Mouse (Mus musculus) intestine, embryonic 14.5 days (tissue): ENCODE results near the gene Mylpf. TPM values are rescaled to one million over a fixed set of nuclear protein-coding genes. Genes with fewer than 3 reads are reported as not detected.

Experiments used
- ATAC-seq: fragments of 200-750 bp; cut with Nextera tagmentation; replicated peaks from 2 replicates; pipeline ENCODE4 v1.8.0; 2017; ENCODE audit warnings: low read depth, moderate number of reproducible peaks, moderate TSS enrichment, moderate library complexity; ENCODE audit not compliant: low FRiP score, low TSS enrichment
- DNase-seq: peaks from one replicate; pipeline ENCODE4 v3.0.0-alpha.2; 2018; ENCODE audit warnings: low spot score
- H3K27ac ChIP-seq: fragments of 300-500 bp; sonication (generic); 2 replicates; pipeline ENCODE4 v1.5.1; 2014; ENCODE audit warnings: low read depth, mild to moderate bottlenecking, control low read depth
- H3K27me3 ChIP-seq: fragments of 300-500 bp; sonication (generic); replicated peaks from 2 replicates; pipeline ENCODE4 v1.6.1; 2014; ENCODE audit warnings: low read length, control low read depth; ENCODE audit not compliant: control insufficient read depth, insufficient read depth
- H3K36me3 ChIP-seq: fragments of 300-500 bp; sonication (generic); 2 replicates; pipeline ENCODE4 v1.6.1; 2014; ENCODE audit warnings: low read length, control low read depth; ENCODE audit not compliant: control insufficient read depth, insufficient read depth
- H3K4me1 ChIP-seq: fragments of 300-500 bp; sonication (generic); replicated peaks from 2 replicates; pipeline ENCODE4 v1.6.1; 2014; ENCODE audit warnings: low read length, control low read depth, mixed read lengths; ENCODE audit not compliant: control insufficient read depth, insufficient read depth
- H3K4me2 ChIP-seq: fragments of 300-500 bp; sonication (generic); 2 replicates; pipeline ENCODE4 v1.6.1; 2014; ENCODE audit warnings: low read length
- H3K4me3 ChIP-seq: fragments of 300-500 bp; sonication (generic); 2 replicates; pipeline ENCODE4 v1.5.1; 2014; ENCODE audit warnings: low read depth, low read length, control low read depth, mixed read lengths
- H3K9ac ChIP-seq: fragments of 300-500 bp; sonication (generic); 2 replicates; pipeline ENCODE4 v1.6.1; 2014; ENCODE audit warnings: mild to moderate bottlenecking, low read length
- H3K9me3 ChIP-seq: fragments of 300-500 bp; sonication (generic); 2 replicates; pipeline ENCODE4 v1.6.1; 2016; ENCODE audit warnings: low read length, control low read depth; ENCODE audit not compliant: control insufficient read depth
- WGBS: fragments of 180-500 bp; shearing (Covaris S2); extraction: QIAGEN DNeasy Blood & Tissue Kit; methylation state at CpG from one replicate; pipeline ENCODE4 v1.1.7; 2014; 5-methylcytosine and 5-hydroxymethylcytosine counted together
- polyA plus RNA-seq: library from polyadenylated mRNA; unstranded; fragments of >200 nt; fragmentation: Nextera tagmentation; extraction: Ambion mirVana; gene quantifications from 2 replicates; pipeline ENCODE4 v1.2.1, GENCODE M21; 2014

Mylpf gene
- polyA plus RNA-seq, 1 experiment from 2014 or later = 12.9 TPM

DNA sequence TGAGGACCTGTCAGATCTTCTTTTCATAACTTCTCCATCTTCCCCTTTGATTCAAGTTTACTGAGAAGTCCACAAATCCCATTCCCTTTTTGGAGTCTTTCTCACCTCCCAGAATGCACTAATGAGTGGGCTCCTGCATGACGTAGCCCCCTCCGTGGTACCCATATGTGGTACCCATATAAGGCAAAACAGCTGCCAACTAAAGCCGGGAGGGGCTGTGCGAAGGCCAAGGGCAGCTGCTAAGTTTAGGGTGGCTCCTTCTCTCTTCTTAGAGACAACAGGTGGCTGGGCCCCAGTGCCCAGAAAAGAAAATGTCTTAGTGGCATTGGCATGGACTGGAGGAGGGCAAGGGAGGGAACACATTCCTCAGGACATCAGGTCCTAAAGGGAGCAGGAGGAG, 1.6 kb downstream of the Mylpf start:
- WGBS = 86% methylated on average over 4 of the region's 4 CpGs

DNA sequence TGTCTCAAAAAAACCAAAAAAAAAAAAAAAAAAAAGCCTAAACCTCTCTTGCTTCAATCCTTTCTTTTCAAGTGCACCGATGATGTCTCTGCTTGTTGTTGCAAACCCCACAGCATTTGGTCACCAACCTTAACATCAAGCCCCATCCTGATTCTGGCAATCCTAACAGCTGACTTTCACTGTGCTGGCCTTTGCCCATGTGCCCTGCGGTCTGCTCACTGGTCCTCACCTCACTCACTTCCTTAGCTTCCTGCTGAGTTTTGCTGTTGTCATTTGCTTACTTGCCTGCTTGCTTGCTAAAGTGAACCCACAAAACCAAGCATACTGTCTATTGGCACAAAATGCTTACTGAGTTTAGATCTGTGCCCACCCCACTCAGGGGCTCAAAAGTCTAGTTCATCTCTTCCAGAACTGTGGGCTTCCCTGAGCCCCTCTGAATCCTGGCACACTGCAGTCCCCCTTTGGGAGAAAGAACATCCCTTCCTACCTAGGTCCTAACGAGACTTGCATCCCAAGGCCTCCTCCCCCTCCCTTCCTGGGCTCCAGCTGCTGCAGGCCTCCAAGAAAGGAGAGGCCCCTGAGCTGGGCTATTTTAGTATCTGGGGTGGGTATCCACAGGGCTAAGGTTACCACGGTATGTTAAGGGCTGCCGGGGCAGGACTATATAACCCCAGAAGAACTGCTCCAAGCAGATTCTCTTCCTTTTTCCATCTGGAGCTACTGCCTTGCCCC, 2.5 kb downstream of the Mylpf start:
- WGBS = 70% methylated on average over 5 of the region's 5 CpGs
- H3K27me3 ChIP-seq = no peaks in the 10 kb centered on the region
- ATAC-seq = no peak

More for the DNA sequence above, 1.6 kb downstream of the Mylpf start:
- Histone ChIP-seq H3K4me3 (no peak overlapping the region), H3K27ac (no peak overlapping the region), H3K9me3 (no peaks in the 10 kb centered on the region), H3K4me2 (no peak overlapping the region), H3K4me1 (peaks cover 16% of the 10 kb centered on the region), H3K9ac (no peak overlapping the region), H3K36me3 (0 out of 2 replicates have a peak, but pooled peaks cover 3% of the 10 kb centered on the region), H3K27me3 (no peaks in the 10 kb centered on the region)
- DNase-seq (no peak), ATAC-seq (no peak)

DNA sequence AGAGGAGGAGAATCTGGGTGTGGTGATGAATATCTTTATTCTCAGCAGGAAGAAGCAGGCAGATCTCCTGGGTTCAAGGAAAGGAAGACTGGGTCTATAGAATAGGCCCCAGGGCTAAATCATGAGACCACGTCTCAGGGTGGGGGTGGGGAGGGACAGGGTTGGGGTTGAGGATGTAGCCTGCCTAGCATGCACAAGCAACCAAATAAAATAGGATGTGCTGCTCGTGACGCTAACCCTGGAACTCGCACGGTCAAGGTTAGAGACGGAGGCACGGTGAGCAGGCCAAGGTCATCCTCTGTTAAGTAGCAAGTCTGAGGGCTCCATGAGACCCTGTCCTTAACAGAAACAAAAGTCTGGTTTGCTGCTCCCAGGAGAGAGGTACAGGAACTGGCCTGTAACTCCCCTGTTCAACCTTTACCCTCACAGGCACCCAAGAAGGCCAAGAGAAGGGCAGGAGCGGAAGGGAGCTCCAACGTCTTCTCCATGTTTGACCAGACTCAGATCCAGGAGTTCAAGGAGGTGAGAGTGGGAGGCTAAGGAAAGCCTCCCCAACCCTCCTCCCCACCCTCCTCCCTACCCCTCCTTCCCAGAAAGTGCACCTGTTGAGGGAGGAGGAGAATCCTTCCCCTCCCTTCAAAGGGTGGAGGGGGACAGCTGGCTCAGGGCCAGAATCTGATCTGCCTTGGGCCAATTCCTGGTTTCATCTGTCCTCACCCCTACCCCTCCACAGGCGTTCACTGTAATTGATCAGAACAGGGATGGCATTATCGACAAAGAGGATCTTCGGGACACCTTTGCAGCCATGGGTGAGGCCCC, 4.0 kb downstream of the Mylpf start:
- ATAC-seq (no peak), DNase-seq (no peak)
- no peak overlapping the region for H3K4me2 ChIP-seq

More for the DNA sequence above, 2.5 kb downstream of the Mylpf start:
- DNase-seq = no peak
- no peak overlapping the region for H3K4me3 ChIP-seq
- no peak overlapping the region for H3K9ac ChIP-seq
- peaks cover 14% of the 10 kb centered on the region for H3K4me1 ChIP-seq
- no peaks in the 10 kb centered on the region for H3K36me3 ChIP-seq
- no peak overlapping the region for H3K4me2 ChIP-seq
- H3K27ac ChIP-seq = no peak overlapping the region
- H3K9me3 ChIP-seq = no peaks in the 10 kb centered on the region

DNA sequence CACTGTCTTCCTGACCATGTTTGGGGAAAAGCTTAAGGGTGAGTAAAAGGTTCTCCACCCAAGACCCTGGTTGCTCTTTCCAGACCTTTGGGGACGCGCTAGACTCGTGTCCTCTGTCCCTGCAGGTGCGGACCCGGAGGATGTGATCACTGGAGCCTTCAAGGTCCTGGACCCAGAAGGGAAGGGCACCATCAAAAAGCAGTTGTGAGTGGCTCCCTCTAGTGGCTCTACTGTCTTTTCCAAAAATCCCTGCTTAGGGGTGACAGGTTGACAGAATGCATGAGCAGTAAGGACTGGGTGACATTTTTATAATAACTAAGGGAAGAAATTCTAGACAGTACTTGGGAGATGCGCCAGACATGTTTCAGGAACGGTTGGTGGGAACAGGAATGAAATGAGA, 4.8 kb downstream of the Mylpf start:
- Histone ChIP-seq H3K4me2 (no peak overlapping the region), H3K36me3 (no peaks in the 10 kb centered on the region), H3K9ac (no peak overlapping the region), H3K9me3 (no peaks in the 10 kb centered on the region), H3K27ac (no peak overlapping the region), H3K4me3 (no peak overlapping the region), H3K4me1 (peaks cover 5% of the 10 kb centered on the region), H3K27me3 (no peaks in the 10 kb centered on the region)
- DNase-seq = no peak
- ATAC-seq = no peak
- 47% methylated on average over 7 of the region's 7 CpGs for WGBS

More for the DNA sequence above, 4.0 kb downstream of the Mylpf start:
- Histone ChIP-seq H3K36me3 (no peaks in the 10 kb centered on the region), H3K9ac (no peak overlapping the region), H3K9me3 (no peaks in the 10 kb centered on the region), H3K27ac (no peak overlapping the region), H3K4me3 (no peak overlapping the region), H3K4me1 (peaks cover 5% of the 10 kb centered on the region), H3K27me3 (no peaks in the 10 kb centered on the region)
- 90% methylated on average over 12 of the region's 12 CpGs for WGBS

DNA sequence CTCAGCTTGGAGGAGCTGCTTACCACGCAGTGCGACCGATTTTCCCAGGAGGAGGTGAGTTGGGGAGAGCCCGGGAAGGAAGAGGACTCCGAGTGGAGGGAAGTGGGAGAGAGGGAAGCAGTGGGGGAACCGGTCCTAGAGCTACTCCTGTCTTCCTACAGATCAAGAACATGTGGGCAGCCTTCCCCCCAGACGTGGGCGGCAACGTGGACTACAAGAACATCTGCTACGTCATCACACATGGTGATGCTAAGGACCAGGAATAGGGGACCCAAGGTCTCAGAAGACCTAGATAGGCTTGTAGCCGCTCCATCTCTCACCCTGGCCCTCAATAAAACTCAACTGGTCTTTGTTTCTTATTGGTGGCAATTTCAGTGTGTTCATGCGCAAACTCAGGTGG, 5.2 kb downstream of the Mylpf start:
- Histone ChIP-seq H3K4me1 (peaks cover 5% of the 10 kb centered on the region), H3K27me3 (no peaks in the 10 kb centered on the region), H3K9ac (no peak overlapping the region), H3K9me3 (no peaks in the 10 kb centered on the region), H3K4me2 (peak overlapping the region; percentile 47; the same call in 1 of the 2 replicates), H3K4me3 (no peak overlapping the region), H3K36me3 (no peaks in the 10 kb centered on the region), H3K27ac (no peak overlapping the region)
- DNase-seq (no peak), ATAC-seq (no peak)
- 50% methylated on average over 12 of the region's 12 CpGs for WGBS

DNA sequence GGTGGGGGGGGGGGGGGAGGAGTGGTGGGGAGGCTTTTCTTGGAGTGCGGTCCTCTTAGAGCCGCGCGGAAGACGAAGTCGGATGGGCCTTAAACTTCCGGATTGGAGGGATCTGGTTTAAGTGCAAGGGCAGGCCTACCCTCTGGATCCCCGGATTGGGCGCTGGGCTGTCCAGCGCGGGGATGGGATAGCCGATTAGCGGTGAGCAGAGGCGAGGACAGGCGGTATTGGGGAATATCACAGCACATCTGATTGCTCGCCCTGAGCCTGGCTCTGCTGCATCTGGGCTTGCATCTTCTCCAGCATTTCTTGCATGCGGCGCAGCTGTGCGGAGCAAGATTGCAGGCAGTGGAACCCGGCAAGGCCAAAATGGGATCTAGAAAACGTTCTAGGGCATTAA, 5.8 kb downstream of the Mylpf start:
- peak overlapping the region; percentile 2; the same call in 1 of the 2 replicates for H3K9ac ChIP-seq
- 30% methylated on average over 21 of the region's 21 CpGs for WGBS

DNA sequence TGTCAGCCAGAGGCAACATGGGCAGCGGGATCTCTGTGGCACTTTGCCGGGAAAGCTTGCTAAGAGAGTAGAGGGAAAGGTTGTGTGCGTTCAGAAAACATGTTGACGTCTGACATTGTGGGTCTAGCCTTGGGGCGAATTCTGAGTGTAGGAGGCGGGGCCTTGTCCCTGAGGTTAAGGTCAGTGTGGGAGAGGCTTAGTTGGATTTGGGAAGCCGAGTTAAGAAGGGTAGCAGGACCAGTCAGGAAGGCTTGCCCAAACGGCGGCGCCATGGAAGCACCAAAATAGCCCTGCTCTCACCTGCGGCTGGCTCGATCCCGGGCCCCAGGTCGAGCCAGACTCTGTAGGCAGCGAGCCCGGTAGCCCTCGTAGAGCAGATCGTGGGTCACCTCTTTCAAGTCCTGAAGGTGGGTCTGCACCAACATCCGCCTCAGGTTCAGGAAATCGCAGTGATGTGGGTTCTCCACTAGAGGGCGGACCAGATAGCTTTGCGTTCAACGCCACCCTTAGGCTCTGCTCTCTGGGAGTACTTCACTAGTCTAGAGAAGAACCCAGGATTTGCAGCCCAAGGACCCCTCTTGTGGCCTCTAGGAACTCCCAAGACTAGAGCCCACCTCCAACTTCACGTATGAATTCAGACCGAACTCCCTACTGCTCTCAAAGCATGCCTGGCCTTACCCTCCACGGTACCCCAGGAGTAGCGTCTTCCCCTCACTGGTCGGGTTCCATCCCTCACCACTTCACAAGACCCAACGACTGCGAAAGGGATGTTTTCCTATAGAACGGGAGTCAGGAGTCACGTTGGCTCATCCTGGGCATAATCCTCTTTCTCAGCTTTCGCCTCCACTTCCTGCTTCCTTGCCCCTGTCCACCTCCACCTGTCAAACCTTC, 6.5 kb downstream of the Mylpf start:
- H3K4me2 ChIP-seq = peak overlapping the region; percentile 47
- DNase-seq = peak; percentile 81
- no peaks in the 10 kb centered on the region for H3K9me3 ChIP-seq
- H3K27ac ChIP-seq = no peak overlapping the region
- H3K9ac ChIP-seq = peak overlapping the region; percentile 2; the same call in 1 of the 2 replicates
- WGBS = 22% methylated on average over 33 of the region's 33 CpGs
- no peaks in the 10 kb centered on the region for H3K36me3 ChIP-seq
- no peaks in the 10 kb centered on the region for H3K27me3 ChIP-seq
- peak; percentile 37 for ATAC-seq
- peak overlapping the region; percentile 11 for H3K4me3 ChIP-seq
- H3K4me1 ChIP-seq = no peaks in the 10 kb centered on the region; the same call in 1 of the 2 replicates

More for the DNA sequence above, 5.8 kb downstream of the Mylpf start:
- Histone ChIP-seq H3K36me3 (no peaks in the 10 kb centered on the region), H3K9me3 (no peaks in the 10 kb centered on the region), H3K27ac (no peak overlapping the region), H3K4me2 (peak overlapping the region; percentile 47), H3K27me3 (no peaks in the 10 kb centered on the region), H3K4me3 (peak overlapping the region; percentile 11), H3K4me1 (peaks cover 2% of the 10 kb centered on the region)
- ATAC-seq (no peak), DNase-seq (no peak)

DNA sequence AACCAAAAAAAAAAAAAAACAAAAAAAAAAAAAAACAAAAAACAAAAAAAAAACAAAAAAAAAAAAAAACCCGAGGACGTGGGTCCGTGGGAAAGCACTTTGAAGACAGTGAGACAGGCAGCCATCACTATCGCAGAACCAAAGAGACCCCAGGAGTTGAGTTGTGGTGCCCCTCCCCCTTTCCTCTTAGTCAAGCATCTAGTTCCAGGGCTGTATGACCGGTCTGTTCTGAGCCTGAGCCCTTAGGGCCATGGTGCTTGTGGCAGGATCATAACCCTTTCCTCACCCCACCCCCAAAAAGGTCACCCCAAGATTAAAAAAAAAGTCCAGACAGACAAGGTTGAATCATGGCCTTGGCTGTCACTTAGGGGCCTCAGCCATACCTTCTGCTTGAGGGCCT, 7.6 kb downstream of the Mylpf start:
- H3K9ac ChIP-seq = no peak overlapping the region
- H3K4me3 ChIP-seq = no peak overlapping the region
- H3K4me2 ChIP-seq = no peak overlapping the region
- ATAC-seq (no peak), DNase-seq (no peak)
- H3K4me1 ChIP-seq = no peaks in the 10 kb centered on the region; the same call in 1 of the 2 replicates
- no peak overlapping the region for H3K27ac ChIP-seq
- H3K36me3 ChIP-seq = no peaks in the 10 kb centered on the region
- WGBS = 93% methylated on average over 4 of the region's 5 CpGs
- no peaks in the 10 kb centered on the region for H3K27me3 ChIP-seq
- H3K9me3 ChIP-seq = no peaks in the 10 kb centered on the region
